Mouse (Mus musculus) embryonic facial prominence, embryonic 15.5 days (tissue): ENCODE results near the gene Ccrl2. TPM values are rescaled to one million over a fixed set of nuclear protein-coding genes. Genes with fewer than 3 reads are reported as not detected.

Experiments
- ATAC-seq: fragments of 200-750 bp; cut with Nextera tagmentation; 2 replicates; pipeline ENCODE4 v1.8.0; 2017; ENCODE audit warnings: low read depth, moderate TSS enrichment; ENCODE audit not compliant: insufficient number of reproducible peaks, low FRiP score, low TSS enrichment
- H3K27ac ChIP-seq: fragments of 300-500 bp; sonication (generic); replicated peaks from 2 replicates; pipeline ENCODE4 v1.5.1; 2015; ENCODE audit warnings: mild to moderate bottlenecking, inconsistent platforms
- H3K27me3 ChIP-seq: fragments of 300-500 bp; sonication (generic); 2 replicates; pipeline ENCODE4 v1.6.1; 2015; ENCODE audit warnings: inconsistent platforms
- H3K36me3 ChIP-seq: fragments of 300-500 bp; sonication (generic); 2 replicates; pipeline ENCODE4 v1.6.1; 2015; ENCODE audit warnings: mild to moderate bottlenecking, inconsistent platforms
- H3K4me1 ChIP-seq: fragments of 300-500 bp; sonication (generic); 2 replicates; pipeline ENCODE4 v1.6.1; 2015; ENCODE audit warnings: inconsistent platforms
- H3K4me2 ChIP-seq: fragments of 300-500 bp; sonication (generic); replicated peaks from 2 replicates; pipeline ENCODE4 v1.6.1; 2015; ENCODE audit warnings: mild to moderate bottlenecking, inconsistent platforms
- H3K4me3 ChIP-seq: fragments of 300-500 bp; sonication (generic); replicated peaks from 2 replicates; pipeline ENCODE4 v1.5.1; 2015; ENCODE audit warnings: mild to moderate bottlenecking, inconsistent platforms
- H3K9ac ChIP-seq: fragments of 300-500 bp; sonication (generic); 2 replicates; pipeline ENCODE4 v1.6.1; 2015; ENCODE audit warnings: inconsistent platforms
- H3K9me3 ChIP-seq: fragments of 300-500 bp; sonication (generic); replicated peaks from 2 replicates; pipeline ENCODE4 v1.6.1; 2016; ENCODE audit warnings: inconsistent platforms
- WGBS: fragments of 180-500 bp; shearing (Covaris S2); methylation state at CpG from one replicate; pipeline ENCODE4 v1.1.7; 2015; 5-methylcytosine and 5-hydroxymethylcytosine counted together
- polyA plus RNA-seq: library from polyadenylated mRNA; unstranded; fragments of >200 nt; fragmentation: Nextera tagmentation; extraction: Ambion mirVana; gene quantifications from 2 replicates; pipeline ENCODE4 v1.2.1, GENCODE M21; 2015

Ccrl2 gene
- polyA plus RNA-seq, 1 experiment from 2014 or later = 0.27 TPM

GRCm38 (mm10) chr9:111026791-111027190, 30.5 kb downstream of the Ccrl2 start:
- H3K4me1 ChIP-seq = no peaks in the 10 kb centered on the region
- H3K27me3 ChIP-seq = no peaks in the 10 kb centered on the region
- WGBS = 87% methylated on average over 10 of the region's 10 CpGs
- no peak overlapping the region for H3K4me2 ChIP-seq
- no peaks in the 10 kb centered on the region for H3K36me3 ChIP-seq
- H3K9me3 ChIP-seq = no peaks in the 10 kb centered on the region
- no peak overlapping the region for H3K4me3 ChIP-seq
- ATAC-seq = no peak
- H3K9ac ChIP-seq = no peak overlapping the region
- no peak overlapping the region for H3K27ac ChIP-seq

DNA sequence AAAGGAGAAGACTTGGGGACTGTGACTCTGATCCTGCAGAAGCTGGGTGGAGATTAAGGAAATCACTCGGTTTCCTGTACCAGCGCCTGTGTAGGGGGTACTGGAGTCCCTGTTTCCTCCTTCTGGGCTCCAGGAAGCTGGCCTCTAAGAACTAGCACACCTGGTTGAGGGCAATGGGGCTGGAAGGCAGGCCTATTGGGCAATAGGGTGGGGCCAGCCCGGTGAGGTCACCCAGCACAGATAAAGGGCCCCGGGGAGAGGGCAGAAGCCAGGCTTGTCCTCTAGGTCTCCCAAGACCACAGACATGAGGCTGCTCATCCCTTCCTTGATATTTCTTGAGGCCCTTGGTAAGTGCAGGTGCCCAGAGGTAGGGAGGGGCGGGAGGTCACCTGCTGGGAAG, 38.3 kb downstream of the Ccrl2 start, which contains the start of gene Ltf:
TSS of gene Ltf (plus strand) at position 250 of the 400 bp plus-strand sequence.
- Histone ChIP-seq H3K4me3 (no peak within 1 kb of the TSS), H3K4me1 (no peaks in the 10 kb centered on the region), H3K9ac (no peak within 1 kb of the TSS), H3K9me3 (no peaks in the 10 kb centered on the region), H3K4me2 (no peak within 1 kb of the TSS), H3K27ac (no peak within 1 kb of the TSS), H3K36me3 (no peaks in the 10 kb centered on the region), H3K27me3 (no peaks in the 10 kb centered on the region)
- no peak for ATAC-seq
- WGBS = 79% methylated on average over 5 of the region's 5 CpGs

DNA sequence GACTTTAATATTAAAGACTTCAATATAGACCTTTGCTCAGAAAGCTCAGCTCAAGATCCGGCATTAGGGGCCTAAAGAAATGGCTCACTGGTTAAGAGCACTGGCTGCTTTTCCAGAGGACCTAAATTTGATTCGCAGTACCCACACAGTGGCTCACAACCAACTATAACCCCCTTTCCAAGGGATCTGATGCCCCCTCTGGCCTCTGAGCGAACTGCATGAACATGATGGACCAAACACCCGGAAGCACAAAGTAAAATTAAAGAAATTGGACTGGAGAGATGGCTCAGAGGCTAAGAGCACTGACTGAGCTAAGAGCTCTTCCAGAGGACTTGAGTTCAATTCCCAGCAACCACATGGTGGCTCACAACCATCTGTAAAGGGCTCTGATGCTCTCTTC, 41.7 kb downstream of the Ccrl2 start:
- Histone ChIP-seq H3K9me3 (no peaks in the 10 kb centered on the region), H3K27me3 (no peaks in the 10 kb centered on the region), H3K36me3 (no peaks in the 10 kb centered on the region), H3K4me1 (no peaks in the 10 kb centered on the region), H3K9ac (no peak overlapping the region), H3K4me3 (no peak overlapping the region), H3K27ac (no peak overlapping the region), H3K4me2 (no peak overlapping the region)
- ATAC-seq = no peak
- 84% methylated on average over 4 of the region's 4 CpGs for WGBS

DNA sequence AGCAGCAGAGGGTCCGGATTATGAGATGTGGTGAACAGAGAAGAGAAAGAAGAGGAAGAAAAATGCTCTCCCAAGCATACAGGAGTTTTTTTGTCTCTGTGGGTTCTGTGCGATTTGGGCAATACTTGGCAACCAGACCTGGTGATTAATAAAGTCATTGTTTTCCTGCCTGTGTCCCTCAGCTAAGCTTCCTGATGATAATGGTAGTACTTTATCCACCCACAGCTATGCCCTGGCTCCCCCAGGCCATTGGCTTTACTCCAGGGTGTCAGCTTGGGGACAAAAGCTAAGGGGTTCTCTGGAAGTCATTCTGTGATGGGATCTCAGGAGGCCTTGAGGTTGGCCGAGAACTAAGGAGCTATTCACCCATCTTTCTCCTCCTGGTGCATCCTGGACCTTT, 45.3 kb downstream of the Ccrl2 start:
- no peaks in the 10 kb centered on the region for H3K36me3 ChIP-seq
- no peak overlapping the region for H3K9ac ChIP-seq
- no peaks in the 10 kb centered on the region for H3K9me3 ChIP-seq
- H3K4me1 ChIP-seq = no peaks in the 10 kb centered on the region
- 72% methylated on average over 3 of the region's 3 CpGs for WGBS
- no peak overlapping the region for H3K4me2 ChIP-seq
- H3K27ac ChIP-seq = no peak overlapping the region
- H3K27me3 ChIP-seq = no peaks in the 10 kb centered on the region
- no peak for ATAC-seq
- H3K4me3 ChIP-seq = no peak overlapping the region

GRCm38 (mm10) chr9:111011550-111011949, 45.8 kb downstream of the Ccrl2 start:
- 0 out of 2 replicates have a peak, but pooled peaks have one; percentile 15 for ATAC-seq
- Histone ChIP-seq H3K4me2 (no peak overlapping the region), H3K27me3 (no peaks in the 10 kb centered on the region), H3K4me1 (no peaks in the 10 kb centered on the region), H3K4me3 (no peak overlapping the region), H3K36me3 (no peaks in the 10 kb centered on the region), H3K9ac (no peak overlapping the region), H3K9me3 (no peaks in the 10 kb centered on the region), H3K27ac (no peak overlapping the region)
- 80% methylated on average over 9 of the region's 9 CpGs for WGBS

GRCm38 (mm10) chr9:111009763-111010162, 47.6 kb downstream of the Ccrl2 start:
- H3K27ac ChIP-seq = no peak overlapping the region
- no peaks in the 10 kb centered on the region for H3K36me3 ChIP-seq
- no peak for ATAC-seq
- H3K4me2 ChIP-seq = no peak overlapping the region
- WGBS = 64% methylated on average over 3 of the region's 3 CpGs
- no peak overlapping the region for H3K9ac ChIP-seq
- H3K27me3 ChIP-seq = no peaks in the 10 kb centered on the region
- H3K9me3 ChIP-seq = no peaks in the 10 kb centered on the region
- H3K4me3 ChIP-seq = no peak overlapping the region
- no peaks in the 10 kb centered on the region for H3K4me1 ChIP-seq

DNA sequence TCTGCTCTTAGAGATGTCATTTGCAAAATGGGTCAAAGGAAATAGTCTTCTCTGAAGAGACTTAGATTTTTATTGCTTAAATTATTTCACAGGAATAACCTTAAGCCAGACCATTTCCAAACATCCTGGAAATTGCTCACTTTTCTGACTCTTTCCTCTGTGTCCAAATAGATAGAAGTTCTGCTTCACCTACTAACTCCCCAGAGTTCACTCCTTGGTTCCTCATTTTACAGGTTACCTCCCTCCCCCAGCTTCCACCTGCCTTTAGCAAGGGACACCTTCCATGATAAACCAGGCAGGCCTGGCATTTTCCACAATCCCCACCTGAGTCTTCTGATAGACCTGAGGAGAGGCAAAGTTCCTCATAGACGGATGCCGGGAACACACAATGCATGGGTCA, 50.8 kb downstream of the Ccrl2 start:
- H3K4me1 ChIP-seq = no peaks in the 10 kb centered on the region
- ATAC-seq = no peak
- no peaks in the 10 kb centered on the region for H3K9me3 ChIP-seq
- H3K9ac ChIP-seq = no peak overlapping the region
- no peak overlapping the region for H3K4me3 ChIP-seq
- H3K27me3 ChIP-seq = no peaks in the 10 kb centered on the region
- no peak overlapping the region for H3K27ac ChIP-seq
- 94% methylated on average over 2 of the region's 2 CpGs for WGBS
- no peak overlapping the region for H3K4me2 ChIP-seq
- no peaks in the 10 kb centered on the region for H3K36me3 ChIP-seq

Other genes with a start within 250 kb of the Ccrl2 start
- not detected in 2 replicates for gene Prss44, start 243.5 kb downstream of the Ccrl2 start, polyA plus RNA-seq
- gene Prss43, start 230.8 kb downstream of the Ccrl2 start, polyA plus RNA-seq = not detected in 2 replicates
- gene Prss45, start 222.9 kb downstream of the Ccrl2 start, polyA plus RNA-seq = not detected in 2 replicates
- 0.22 TPM in 1 of 2 replicates, not detected in the other for gene Prss46, start 213.0 kb downstream of the Ccrl2 start, polyA plus RNA-seq
- gene Prss50, start 199.6 kb downstream of the Ccrl2 start, polyA plus RNA-seq = 0.81 and 0.93 TPM in 2 replicates
- 7.0 and 7.9 TPM in 2 replicates for gene Als2cl, start 177.6 kb downstream of the Ccrl2 start, polyA plus RNA-seq
- gene Tmie, start 177.4 kb downstream of the Ccrl2 start, polyA plus RNA-seq = 5.7 and 9.1 TPM in 2 replicates
- not detected in 2 replicates for gene Fam240a, start 140.7 kb downstream of the Ccrl2 start, polyA plus RNA-seq
- gene Tdgf1, start 111.4 kb downstream of the Ccrl2 start, polyA plus RNA-seq = 0.42 and 0.45 TPM in 2 replicates
- 0.39 and 0.59 TPM in 2 replicates for gene Lrrc2, start 106.0 kb downstream of the Ccrl2 start, polyA plus RNA-seq
- not detected in 2 replicates for gene Rtp3, start 66.9 kb downstream of the Ccrl2 start, polyA plus RNA-seq
- gene Ltf, start 38.2 kb downstream of the Ccrl2 start, polyA plus RNA-seq = 8.2 and 8.9 TPM in 2 replicates
- 40.0 and 41.9 TPM in 2 replicates for gene Lrrfip2, start 60.1 kb upstream of the Ccrl2 start, polyA plus RNA-seq
- gene Mlh1, start 214.3 kb upstream of the Ccrl2 start, polyA plus RNA-seq = 33.2 and 34.3 TPM in 2 replicates
- 27.4 and 28.4 TPM in 2 replicates for gene Epm2aip1, start 214.4 kb upstream of the Ccrl2 start, polyA plus RNA-seq